Mouse (Mus musculus): ENCODE measurements around the gene Gm16440.
"Not testable (repeated sequence)": the region's sequence is repeated elsewhere in the genome, so short reads cannot be mapped to it uniquely, and the experiment has no call there.

The Gm16440 gene

DNA sequence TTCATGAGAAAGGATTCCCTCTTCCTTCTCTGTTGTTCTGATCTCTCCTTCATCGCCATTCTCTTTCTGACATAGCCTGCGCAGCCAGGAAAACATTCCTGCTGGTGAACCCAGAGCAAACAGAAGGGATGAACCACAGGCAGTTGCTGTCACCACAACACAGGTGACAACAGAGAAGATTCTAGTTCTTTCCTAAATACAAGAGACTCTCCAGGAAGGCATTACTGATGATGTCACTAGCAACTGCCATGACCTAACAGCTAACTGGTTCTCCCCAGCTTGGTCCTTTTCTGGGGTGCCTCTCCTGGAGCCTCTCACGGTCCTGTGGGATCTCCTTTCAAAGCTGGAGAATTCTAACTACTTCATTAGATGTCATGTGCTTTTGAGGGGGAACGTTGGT lies at the start of gene Gm16440:
Gene Gm16440 (minus strand): TSS at position 101 of the 400 bp plus-strand sequence.
- DNase-seq = not testable (repeated sequence)

DNA sequence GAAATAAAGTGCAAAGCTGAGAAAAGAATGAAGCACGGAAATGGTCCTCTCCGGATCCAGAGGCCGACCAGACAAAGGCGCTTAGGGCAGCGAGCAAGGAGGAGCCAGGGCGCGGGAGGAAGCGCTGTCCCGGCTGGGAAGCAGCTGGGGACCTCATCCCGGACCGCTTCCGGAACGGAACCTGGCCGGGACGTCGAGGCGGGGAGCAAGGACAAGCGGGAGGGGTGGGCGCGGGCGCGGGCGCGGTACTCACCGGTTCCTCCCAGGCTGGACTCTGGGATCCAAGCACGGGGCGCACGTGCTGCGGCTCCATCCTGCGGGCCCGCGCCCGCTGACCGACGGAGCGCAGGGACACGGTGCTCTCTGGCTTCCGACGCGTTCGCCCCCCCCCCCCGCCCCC lies 36.6 kb upstream of the Gm16440 start:
- DNase-seq = peak; percentile 1

DNA sequence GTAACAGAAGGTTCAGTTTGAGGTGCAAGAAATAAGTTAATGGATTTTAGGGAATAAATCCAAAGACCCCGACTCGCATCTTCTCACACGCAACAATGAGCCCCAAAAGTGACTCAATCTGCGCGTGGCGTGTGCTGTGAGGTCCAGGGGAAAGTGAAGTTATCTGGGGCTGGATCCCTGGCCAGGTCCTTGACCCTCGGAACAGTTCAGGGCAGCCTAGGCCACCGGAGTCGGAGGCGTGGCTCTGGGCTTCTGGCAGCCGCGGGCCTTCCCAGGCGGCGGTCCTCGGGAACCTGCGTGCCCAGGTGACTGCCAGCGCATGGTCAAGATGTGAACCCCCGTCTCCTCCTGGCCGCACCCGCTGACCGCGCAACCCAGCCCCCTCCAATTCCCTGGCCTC lies 36.2 kb upstream of the Gm16440 start:
- not testable (repeated sequence) for DNase-seq

DNA sequence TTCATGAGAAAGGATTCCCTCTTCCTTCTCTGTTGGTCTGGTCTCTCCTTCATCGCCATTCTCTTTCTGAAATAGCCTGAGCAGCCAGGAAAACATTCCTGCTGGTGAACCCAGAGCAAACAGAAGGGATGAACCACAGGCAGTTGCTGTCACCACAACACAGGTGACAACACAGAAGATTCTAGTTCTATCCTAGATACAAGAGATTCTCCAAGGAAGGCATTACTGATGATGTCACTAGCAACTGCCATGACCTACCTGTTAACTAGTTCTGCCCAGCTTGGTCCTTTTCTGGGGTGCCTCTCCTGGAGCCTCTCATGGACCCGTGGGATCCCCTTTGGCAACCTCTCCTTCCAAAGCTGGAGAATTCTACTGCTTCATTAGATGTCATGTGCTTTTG lies 22.3 kb upstream of the Gm16440 start, which contains the start of gene Gm3591:
Gene Gm3591 (minus strand): TSS at position 101 of the 400 bp plus-strand sequence.
- DNase-seq = not testable (repeated sequence)

DNA sequence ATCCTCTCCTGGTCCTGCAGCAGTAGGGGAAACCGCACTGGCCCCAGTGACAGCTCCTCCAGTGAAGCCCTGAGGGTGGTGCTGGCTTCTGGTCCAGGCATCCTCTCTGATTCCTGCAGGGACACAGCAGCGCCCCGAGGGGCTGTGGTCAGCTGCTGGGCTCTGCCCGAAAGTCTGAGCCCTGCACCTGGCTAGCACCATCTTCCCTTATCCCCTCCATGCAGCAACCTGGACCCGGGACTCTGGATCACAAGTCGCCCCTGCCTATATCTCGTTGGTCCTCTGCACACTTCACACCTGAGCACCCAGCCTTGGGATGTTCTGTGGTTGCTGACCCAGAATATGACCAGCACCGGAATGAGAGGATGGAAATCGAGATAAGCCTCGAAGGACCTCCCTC lies 46.5 kb downstream of the Gm16440 start, which contains the start of gene Gm3618:
Gene Gm3618 (minus strand): TSS at position 101 of the 400 bp plus-strand sequence.
- not testable (repeated sequence) for DNase-seq

Data from lung, postnatal 14 days (tissue).